Mouse (Mus musculus) gastrocnemius, adult 2 months (tissue): ENCODE measurements around the gene S100a8. TPM values are rescaled to one million over a fixed set of nuclear protein-coding genes. Genes with fewer than 3 reads are reported as not detected.

ENCODE experiments used
- DNase-seq: peaks from one replicate; pipeline ENCODE4 v3.0.0; 2022
- H3K27ac ChIP-seq: fragments of 200-600 bp; 2 replicates; pipeline ENCODE4 v1.8.1; 2022; ENCODE audit warnings: mild to moderate bottlenecking
- H3K4me3 ChIP-seq: fragments of 200-600 bp; 2 replicates; pipeline ENCODE4 v1.8.1; 2022; ENCODE audit warnings: mild to moderate bottlenecking, moderate library complexity
- CTCF ChIP-seq: fragments of 200-600 bp; IDR thresholded peaks from 2 replicates; pipeline ENCODE4 v1.8.1; 2022; ENCODE audit warnings: antibody characterized with exemption, mild to moderate bottlenecking, moderate library complexity
- intact Hi-C: fragments of 180-260 bp; cut with DNase I; formaldehyde crosslinking; loops from one replicate; pipeline ENCODE4 v1.15.1; 2025
- total RNA-seq, 2 experiments: library from RNA; stranded (reverse); gene quantifications; 2 replicates each; pipeline ENCODE4 v1.2.3; 2021

S100a8 gene
- total RNA-seq, 2 experiments from 2014 or later = not detected

GRCm38 (mm10) chr3:90702244-90702643 lies 33.5 kb downstream of the S100a8 start:
- Histone ChIP-seq H3K27ac (no peak overlapping the region), H3K4me3 (no peak overlapping the region)
- no peak for TF ChIP-seq CTCF
- DNase-seq = no peak
- intact Hi-C loops = no loop called here

DNA sequence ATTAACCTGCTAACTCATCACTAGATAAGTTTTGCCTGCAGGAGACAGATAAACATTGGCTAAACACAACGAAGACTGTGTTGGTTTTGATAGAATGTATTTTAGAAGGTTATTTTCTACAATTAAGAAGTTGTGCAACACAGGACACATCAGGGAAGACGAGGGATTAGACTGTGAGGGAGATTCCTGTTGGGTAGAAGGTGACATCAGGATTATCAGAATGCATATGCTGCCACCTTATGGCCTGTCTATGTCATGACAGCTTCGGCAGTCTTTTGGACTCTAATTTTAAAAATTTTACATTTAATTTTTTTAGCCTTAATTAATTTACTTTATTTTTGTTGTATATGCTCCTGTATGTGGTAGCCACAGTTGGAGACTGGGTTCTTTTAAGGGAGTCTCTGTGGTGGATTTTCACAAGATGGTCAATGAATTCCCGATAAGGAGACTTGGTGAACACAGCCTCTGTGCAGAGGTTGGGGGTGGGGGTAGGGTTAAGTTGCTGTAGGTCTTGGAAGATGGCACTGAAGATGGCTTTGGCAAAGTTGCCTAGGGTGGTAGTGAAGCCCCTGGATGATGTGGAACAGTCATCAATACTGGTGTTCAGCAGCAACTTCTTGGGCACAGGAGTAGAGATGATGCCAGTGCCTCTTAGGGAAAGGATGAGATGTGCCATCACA lies 39.9 kb downstream of the S100a8 start:
- peak; percentile 89 for TF ChIP-seq CTCF
- H3K4me3 ChIP-seq = no peak overlapping the region
- H3K27ac ChIP-seq = no peak overlapping the region
- no peak for DNase-seq
- intact Hi-C loops = loop anchor here (2.0 to 5.0 kb wide), 2 partner anchors 44 to 121 kb away; no protein-coding TSS in a partner anchor

DNA sequence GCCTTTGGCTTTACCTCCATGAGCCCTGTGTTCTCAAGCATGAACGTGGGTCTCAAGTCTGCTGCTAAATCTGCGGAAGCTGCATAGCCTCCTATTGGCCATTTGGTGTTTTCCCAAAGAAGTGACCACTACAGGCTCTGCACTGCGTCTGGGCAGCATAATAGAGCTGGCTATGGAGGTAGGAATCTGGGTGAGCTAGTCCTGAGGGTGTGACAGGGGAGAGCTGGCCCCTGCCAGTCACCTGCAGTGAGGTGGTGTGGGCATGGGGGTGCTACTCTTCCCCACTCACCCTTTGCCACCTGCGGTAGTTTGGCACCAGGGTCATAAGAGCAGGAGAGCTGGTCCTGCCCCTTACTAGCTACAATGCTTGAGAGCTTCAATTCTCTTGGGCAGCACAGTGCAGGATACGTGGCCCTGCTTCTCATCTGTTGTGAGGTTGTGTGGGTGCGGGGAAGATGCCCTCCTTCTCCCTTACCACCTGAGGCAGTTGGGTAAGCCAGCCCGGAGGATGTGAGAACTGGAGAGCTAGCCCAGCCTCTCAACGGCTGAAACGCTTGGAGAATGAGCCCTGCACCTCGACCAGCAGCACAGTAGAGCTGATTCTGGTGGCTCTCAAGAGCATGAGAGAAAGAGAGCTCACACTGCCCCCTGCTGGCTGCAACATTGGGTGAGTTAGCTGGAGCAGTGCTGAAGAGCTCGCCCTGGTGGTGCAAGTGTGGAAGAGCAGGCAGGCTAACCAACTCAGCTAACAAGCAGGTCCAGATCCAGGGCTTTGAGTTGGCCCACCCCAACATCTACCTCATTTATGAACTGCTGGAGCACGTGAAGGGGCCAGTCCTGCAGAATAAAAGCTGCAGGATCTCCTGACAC lies 41.0 kb downstream of the S100a8 start:
- DNase-seq = peak; percentile 85
- peak; percentile 99 for TF ChIP-seq CTCF
- Histone ChIP-seq H3K4me3 (no peak overlapping the region), H3K27ac (no peak overlapping the region)
- intact Hi-C loops = loop anchor here (2.0 to 5.0 kb wide), 2 partner anchors 45 to 123 kb away; no protein-coding TSS in a partner anchor

Other genes with a start within 250 kb of the S100a8 start
- 10 to 100 TPM; 14.0 to 17.2 TPM for gene Ints3, start 235.4 kb upstream of the S100a8 start, total RNA-seq
- 1 to 10 TPM; 6.5 to 8.3 TPM for gene Npr1, start 203.1 kb upstream of the S100a8 start, total RNA-seq
- gene Ilf2, start 192.9 kb upstream of the S100a8 start, total RNA-seq = 10 to 100 TPM; 26.1 to 30.7 TPM
- 10 to 100 TPM; 71.8 to 74.4 TPM for gene Snapin, start 177.9 kb upstream of the S100a8 start, total RNA-seq
- 100 to 1,000 TPM; 104 to 111 TPM for gene Chtop, start 159.5 kb upstream of the S100a8 start, total RNA-seq
- 100 to 1,000 TPM; 151 to 202 TPM for gene S100a1, start 154.6 kb upstream of the S100a8 start, total RNA-seq
- 10 to 100 TPM; 11.9 to 15.5 TPM for gene S100a13, start 154.5 kb upstream of the S100a8 start, total RNA-seq
- under 1 TPM in 1 of 2 experiments, not detected in 1; 0.36 TPM for gene S100a14, start 142.1 kb upstream of the S100a8 start, total RNA-seq
- 10 to 100 TPM; 52.3 to 67.7 TPM for gene S100a16, start 131.7 kb upstream of the S100a8 start, total RNA-seq
- not detected for gene S100a3, start 108.4 kb upstream of the S100a8 start, total RNA-seq
- gene S100a2, start 78.7 kb upstream of the S100a8 start, total RNA-seq = not detected
- gene Gm42674, start 67.1 kb upstream of the S100a8 start, total RNA-seq = not detected
- gene S100a4, start 65.2 kb upstream of the S100a8 start, total RNA-seq = 10 to 100 TPM in 1 of 2 experiments, 1 to 10 TPM in 1; 9.5 to 17.4 TPM
- gene S100a5, start 60.5 kb upstream of the S100a8 start, total RNA-seq = 1 to 10 TPM in 1 of 2 experiments, not detected in 1; 2.7 TPM
- 100 to 1,000 TPM in 1 of 2 experiments, 10 to 100 TPM in 1; 52.2 to 123 TPM for gene S100a6, start 56.1 kb upstream of the S100a8 start, total RNA-seq
- under 1 TPM in 1 of 2 experiments, not detected in 1; 0.17 TPM for gene S100a7a, start 15.0 kb upstream of the S100a8 start, total RNA-seq
- under 1 TPM in 1 of 2 experiments, not detected in 1; 0.89 TPM for gene S100a9, start 26.7 kb downstream of the S100a8 start, total RNA-seq
- gene Pglyrp4, start 57.9 kb downstream of the S100a8 start, total RNA-seq = not detected
- not detected for gene Gm5849, start 108.9 kb downstream of the S100a8 start, total RNA-seq